Mouse (Mus musculus): ENCODE measurements around the gene Vmn1r94.
"Not testable (repeated sequence)": the region's sequence is repeated elsewhere in the genome, so short reads cannot be mapped to it uniquely, and the experiment has no call there.

The Vmn1r94 gene

GRCm38 (mm10) chr7:20168277-20168676 is at the start of gene Vmn1r94:
Gene Vmn1r94, minus strand, starts transcription at chr7:20168377.
- DNase-seq (ENCODE audit: low spot score in 2 of 2), result not testable (repeated sequence)

- not testable (repeated sequence) for DNase-seq (ENCODE audit: low spot score in 2 of 2)
Observed at GRCm38 (mm10) chr7:20205507-20205906, 37.3 kb upstream of the Vmn1r94 start, which contains the start of gene Gm6164. Gene Gm6164, minus strand, starts transcription at chr7:20205607.

- not testable (repeated sequence) for DNase-seq (ENCODE audit: low spot score in 2 of 2)
Observed at GRCm38 (mm10) chr7:20193410-20193809, 25.2 kb upstream of the Vmn1r94 start, which contains the start of gene Vmn1r95. Gene Vmn1r95, plus strand, starts transcription at chr7:20193710.

GRCm38 (mm10) chr7:20138988-20139387 is 29.2 kb downstream of the Vmn1r94 start, which contains the start of gene Vmn1r93:
Gene Vmn1r93, minus strand, starts transcription at chr7:20139088.
- not testable (repeated sequence) for DNase-seq (ENCODE audit: low spot score in 2 of 2)

GRCm38 (mm10) chr7:20122479-20122878 is 45.7 kb downstream of the Vmn1r94 start, which contains the start of gene Gm16442:
Gene Gm16442, minus strand, starts transcription at chr7:20122579.
- not testable (repeated sequence) for DNase-seq (ENCODE audit: low spot score in 2 of 2)
